Mouse (Mus musculus) frontal cortex, postnatal 25 days (tissue): ENCODE data around the gene Rit1.
"Not testable (repeated sequence)": the region's sequence is repeated elsewhere in the genome, so short reads cannot be mapped to it uniquely, and the experiment has no call there.

Experiments used
- DNase-seq, 2 experiments: peaks; one replicate each; pipeline ENCODE4 v3.0.0; 2022; ENCODE audit warnings: low spot score in 2 of 2

The Rit1 gene

GRCm38 (mm10) chr3:88716399-88717197, at the start of gene Rit1:
Gene Rit1 (plus strand): TSS chr3:88716838.
- peak; percentile 55 to 64 for DNase-seq

- DNase-seq = peak in 1 of 2 experiments; percentile 34
These were observed 39.2 kb upstream of the Rit1 start for GRCm38 (mm10) chr3:88677399-88677798.

GRCm38 (mm10) chr3:88683814-88684213, 32.8 kb upstream of the Rit1 start:
- DNase-seq = no peak

- no peak for DNase-seq
These were observed 32.2 kb upstream of the Rit1 start for GRCm38 (mm10) chr3:88684236-88684979.

- peak; percentile 87 to 94 for DNase-seq
These were observed 31.4 kb upstream of the Rit1 start, which contains the start of gene Khdc4 for GRCm38 (mm10) chr3:88684980-88685941. Gene Khdc4 (plus strand): TSS chr3:88685803.

GRCm38 (mm10) chr3:88685958-88686451, 30.6 kb upstream of the Rit1 start:
- DNase-seq = no peak

GRCm38 (mm10) chr3:88686734-88687611, 29.7 kb upstream of the Rit1 start:
- no peak for DNase-seq

GRCm38 (mm10) chr3:88689079-88689478, 27.6 kb upstream of the Rit1 start:
- DNase-seq = no peak

- no peak for DNase-seq
These were observed 21.1 kb upstream of the Rit1 start for GRCm38 (mm10) chr3:88695545-88695944.

GRCm38 (mm10) chr3:88698051-88698450, 18.6 kb upstream of the Rit1 start:
- no peak for DNase-seq

- DNase-seq = no peak
These were observed 17.8 kb upstream of the Rit1 start for GRCm38 (mm10) chr3:88698834-88699233.

- no peak for DNase-seq
These were observed 16.4 kb upstream of the Rit1 start for GRCm38 (mm10) chr3:88700247-88700646.

- no peak for DNase-seq
These were observed 15.4 kb upstream of the Rit1 start for GRCm38 (mm10) chr3:88701222-88701621.

GRCm38 (mm10) chr3:88713709-88714108, 2.9 kb upstream of the Rit1 start:
- DNase-seq = no peak

- DNase-seq = no peak
These were observed 1.9 kb upstream of the Rit1 start for GRCm38 (mm10) chr3:88714725-88715124.

GRCm38 (mm10) chr3:88715716-88716115, 922 bp upstream of the Rit1 start:
- not testable (repeated sequence) for DNase-seq

- no peak for DNase-seq
These were observed 660 bp downstream of the Rit1 start for GRCm38 (mm10) chr3:88717198-88717798.

- no peak for DNase-seq
These were observed 1.2 kb downstream of the Rit1 start for GRCm38 (mm10) chr3:88717831-88718230.

- DNase-seq = no peak
These were observed 2.5 kb downstream of the Rit1 start for GRCm38 (mm10) chr3:88719098-88719497.

GRCm38 (mm10) chr3:88736556-88736955, 19.9 kb downstream of the Rit1 start:
- DNase-seq = no peak
